Mouse (Mus musculus) hindbrain, embryonic 15.5 days (tissue): ENCODE measurements around the gene Trmt61a. TPM values are rescaled to one million over a fixed set of nuclear protein-coding genes. Genes with fewer than 3 reads are reported as not detected.

Experiments
- ATAC-seq: fragments of 200-750 bp; cut with Nextera tagmentation; 2 replicates; pipeline ENCODE4 v1.8.0; 2017; ENCODE audit warnings: low read depth, moderate number of reproducible peaks, moderate TSS enrichment; ENCODE audit not compliant: low FRiP score
- H3K27ac ChIP-seq: fragments of 300-500 bp; sonication (generic); replicated peaks from 2 replicates; pipeline ENCODE4 v1.5.1; 2015; ENCODE audit warnings: mild to moderate bottlenecking, inconsistent platforms
- H3K27me3 ChIP-seq: fragments of 300-500 bp; sonication (generic); 2 replicates; pipeline ENCODE4 v1.6.1; 2015; ENCODE audit warnings: control low read depth, inconsistent platforms
- H3K36me3 ChIP-seq: fragments of 300-500 bp; sonication (generic); 2 replicates; pipeline ENCODE4 v1.6.1; 2015; ENCODE audit warnings: control low read depth, inconsistent platforms
- H3K4me1 ChIP-seq: fragments of 300-500 bp; sonication (generic); replicated peaks from 2 replicates; pipeline ENCODE4 v1.6.1; 2015; ENCODE audit warnings: control low read depth, inconsistent platforms
- H3K4me2 ChIP-seq: fragments of 300-500 bp; sonication (generic); 2 replicates; pipeline ENCODE4 v1.6.1; 2015; ENCODE audit warnings: moderate library complexity, mild to moderate bottlenecking, inconsistent platforms
- H3K4me3 ChIP-seq: fragments of 300-500 bp; sonication (generic); 2 replicates; pipeline ENCODE4 v1.5.1; 2015; ENCODE audit warnings: mild to moderate bottlenecking, inconsistent platforms
- H3K9ac ChIP-seq: fragments of 300-500 bp; sonication (generic); 2 replicates; pipeline ENCODE4 v1.6.1; 2015; ENCODE audit warnings: inconsistent platforms
- H3K9me3 ChIP-seq: fragments of 300-500 bp; sonication (generic); 2 replicates; pipeline ENCODE4 v1.6.1; 2016; ENCODE audit warnings: control low read depth, inconsistent platforms
- WGBS: fragments of 180-500 bp; shearing (Covaris S2); methylation state at CpG from one replicate; pipeline ENCODE4 v1.1.7; 2015; 5-methylcytosine and 5-hydroxymethylcytosine counted together
- polyA plus RNA-seq: library from polyadenylated mRNA; unstranded; fragments of >200 nt; fragmentation: Nextera tagmentation; extraction: Ambion mirVana; gene quantifications from 2 replicates; pipeline ENCODE4 v1.2.1, GENCODE M21; 2015

Gene Trmt61a
- polyA plus RNA-seq, 1 experiment from 2014 or later: 11.5 TPM

- Histone ChIP-seq H3K36me3 (peaks cover 29% of the 10 kb centered on the region; the same call in 1 of the 2 replicates), H3K27ac (peak overlapping the region; percentile 70), H3K4me3 (no peak overlapping the region), H3K4me2 (no peak overlapping the region), H3K27me3 (no peaks in the 10 kb centered on the region), H3K9me3 (no peaks in the 10 kb centered on the region), H3K4me1 (peaks cover 15% of the 10 kb centered on the region; the same call in 1 of the 2 replicates), H3K9ac (no peak overlapping the region)
- WGBS: 42% methylated on average over 6 of the region's 6 CpGs
- ATAC-seq: peak; percentile 78
These were observed 46.9 kb downstream of the Trmt61a start for GRCm38 (mm10) chr12:111724638-111725337.

DNA sequence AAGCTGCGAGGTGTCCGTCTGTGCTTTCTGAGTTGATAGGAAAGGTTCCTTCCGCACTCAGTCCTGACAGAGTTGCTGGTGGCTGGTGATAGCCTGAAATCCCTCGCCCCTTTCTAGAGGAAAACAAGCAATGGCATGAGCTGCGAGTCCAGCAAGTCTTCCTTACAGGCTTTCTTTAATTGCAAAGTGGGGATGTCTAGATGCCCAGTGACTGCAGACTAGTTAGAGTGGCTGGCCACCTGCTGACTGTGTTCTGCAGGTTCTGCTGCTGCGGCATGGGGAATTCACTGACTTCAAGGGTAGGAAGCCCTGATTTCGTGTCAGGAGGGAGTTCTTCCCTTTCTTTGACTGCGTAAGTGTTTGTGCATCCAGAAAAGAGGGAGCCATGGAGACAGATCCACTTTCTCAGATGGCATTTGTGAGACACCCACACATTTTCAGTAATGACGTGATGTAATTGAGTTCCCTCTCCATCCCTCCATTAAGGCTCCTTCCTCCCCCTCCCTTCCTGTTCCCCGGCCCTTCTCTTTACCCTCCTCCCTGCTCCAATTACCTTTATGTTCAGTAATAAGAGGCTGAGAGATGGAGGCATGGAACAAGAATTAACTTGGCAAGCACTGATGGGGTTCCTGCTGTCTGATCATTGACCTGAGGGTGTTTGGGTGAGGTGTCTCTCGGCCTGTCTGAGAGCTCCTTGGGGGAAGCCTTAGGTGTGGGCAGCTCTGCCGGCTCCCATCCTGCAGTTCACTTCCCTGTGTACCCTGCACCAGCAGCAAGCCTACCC, 47.6 kb downstream of the Trmt61a start:
- Histone ChIP-seq H3K4me2 (no peak overlapping the region), H3K4me1 (peaks cover 15% of the 10 kb centered on the region; the same call in 1 of the 2 replicates), H3K36me3 (peaks cover 29% of the 10 kb centered on the region; the same call in 1 of the 2 replicates), H3K9ac (no peak overlapping the region), H3K27ac (peak overlapping the region; percentile 70), H3K27me3 (no peaks in the 10 kb centered on the region), H3K9me3 (no peaks in the 10 kb centered on the region), H3K4me3 (no peak overlapping the region)
- WGBS: 60% methylated on average over 12 of the region's 12 CpGs
- ATAC-seq: 0 out of 2 replicates have a peak, but pooled peaks have one; percentile 15

DNA sequence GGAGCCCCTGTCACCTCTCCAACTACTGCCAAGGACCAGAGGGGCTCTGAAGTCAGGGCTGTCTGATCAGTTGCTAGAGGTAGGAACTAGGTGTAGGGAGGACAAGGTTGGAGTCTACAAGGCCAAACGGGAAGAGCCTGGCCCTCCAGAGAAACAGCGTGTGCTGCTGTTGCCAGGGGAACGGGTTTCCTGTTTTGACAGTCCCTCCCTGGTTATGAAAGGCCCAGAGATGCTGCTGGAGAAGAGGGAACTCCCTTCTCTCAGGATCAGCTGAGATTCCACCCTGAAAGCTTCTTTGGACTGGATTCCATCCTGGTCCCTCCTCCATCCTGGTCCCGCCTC, 48.2 kb downstream of the Trmt61a start:
- no peak overlapping the region for H3K9ac ChIP-seq
- WGBS: 70% methylated on average over 4 of the region's 4 CpGs
- peaks cover 29% of the 10 kb centered on the region; the same call in 1 of the 2 replicates for H3K36me3 ChIP-seq
- no peaks in the 10 kb centered on the region for H3K9me3 ChIP-seq
- H3K4me1 ChIP-seq: peaks cover 15% of the 10 kb centered on the region; the same call in 1 of the 2 replicates
- no peak overlapping the region for H3K4me2 ChIP-seq
- no peaks in the 10 kb centered on the region for H3K27me3 ChIP-seq
- H3K27ac ChIP-seq: peak overlapping the region; percentile 70
- H3K4me3 ChIP-seq: no peak overlapping the region
- ATAC-seq: no peak

GRCm38 (mm10) chr12:111727956-111728355, 50.1 kb downstream of the Trmt61a start:
- no peak overlapping the region for H3K27ac ChIP-seq
- H3K4me1 ChIP-seq: peaks cover 25% of the 10 kb centered on the region; the same call in 1 of the 2 replicates
- ATAC-seq: no peak
- H3K36me3 ChIP-seq: peaks cover 25% of the 10 kb centered on the region; the same call in 1 of the 2 replicates
- no peaks in the 10 kb centered on the region for H3K27me3 ChIP-seq
- no peak overlapping the region for H3K4me2 ChIP-seq
- H3K4me3 ChIP-seq: no peak overlapping the region
- no peaks in the 10 kb centered on the region for H3K9me3 ChIP-seq
- 97% methylated on average over 1 of the region's 1 CpGs for WGBS
- no peak overlapping the region for H3K9ac ChIP-seq

DNA sequence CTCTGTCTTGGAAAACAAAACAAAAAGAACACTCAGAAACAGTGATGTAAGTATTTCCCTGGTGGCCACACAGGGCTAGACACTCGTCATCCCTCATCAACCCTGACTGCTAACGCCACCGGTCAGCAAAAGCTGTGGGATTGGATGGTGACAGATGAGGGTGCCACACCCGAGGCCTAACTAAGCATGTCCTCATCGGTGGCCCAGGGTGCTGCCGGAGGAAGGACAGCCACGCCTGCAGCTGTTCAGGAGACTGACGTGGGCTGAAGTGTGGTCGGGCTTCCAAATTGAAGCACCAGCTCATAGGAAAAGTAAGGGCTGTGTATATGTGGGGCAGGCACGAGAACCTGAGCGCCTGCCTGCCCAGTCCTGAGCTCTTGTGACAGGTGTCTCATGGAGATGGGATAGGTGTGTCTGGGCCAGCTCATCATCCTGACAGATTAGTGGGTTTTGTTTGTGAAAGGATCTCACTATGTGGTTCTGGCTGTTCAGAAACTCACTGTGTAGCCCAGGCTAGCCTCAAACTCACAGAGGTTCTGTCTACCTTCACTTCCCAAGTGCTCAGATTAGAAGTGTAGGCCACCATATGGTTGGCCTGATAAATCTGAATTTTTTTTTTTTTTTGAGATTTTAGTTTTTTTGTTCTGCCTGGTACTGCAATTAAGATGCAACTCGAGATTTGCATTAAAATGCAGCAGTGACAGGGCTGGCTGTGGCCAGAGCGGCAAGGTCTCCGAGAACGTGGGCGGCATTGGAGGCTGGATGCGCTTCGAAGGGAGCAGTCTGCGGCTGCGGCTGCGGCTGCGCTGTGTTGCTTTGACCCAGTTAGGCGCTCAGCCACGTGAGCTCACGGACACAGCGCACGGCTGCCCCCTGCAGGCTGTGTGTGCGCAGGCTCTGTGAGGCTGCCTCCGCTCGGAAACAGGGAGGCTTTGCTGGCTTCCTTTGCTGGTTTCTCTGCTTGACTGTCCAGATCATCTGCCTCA, 54.2 kb downstream of the Trmt61a start:
- Histone ChIP-seq H3K36me3 (0 out of 2 replicates have a peak, but pooled peaks cover 8% of the 10 kb centered on the region), H3K4me2 (peak overlapping the region; percentile 40), H3K9me3 (no peaks in the 10 kb centered on the region), H3K4me1 (peaks cover 10% of the 10 kb centered on the region; the same call in 1 of the 2 replicates), H3K27ac (peak overlapping the region; percentile 46), H3K4me3 (0 out of 2 replicates have a peak overlapping the region, but pooled peaks have one; percentile 11), H3K27me3 (no peaks in the 10 kb centered on the region), H3K9ac (0 out of 2 replicates have a peak overlapping the region, but pooled peaks have one; percentile 9)
- 31% methylated on average over 29 of the region's 30 CpGs for WGBS
- peak; percentile 90 for ATAC-seq

- 0 out of 2 replicates have a peak overlapping the region, but pooled peaks have one; percentile 6 for H3K9ac ChIP-seq
- H3K4me1 ChIP-seq: peaks cover 10% of the 10 kb centered on the region; the same call in 1 of the 2 replicates
- H3K9me3 ChIP-seq: no peaks in the 10 kb centered on the region
- no peaks in the 10 kb centered on the region for H3K27me3 ChIP-seq
- H3K27ac ChIP-seq: peak overlapping the region; percentile 46; the same call in 1 of the 2 replicates
- H3K4me2 ChIP-seq: peak overlapping the region; percentile 40
- ATAC-seq: peak; percentile 33; the same call in 1 of the 2 replicates
- no peak overlapping the region for H3K4me3 ChIP-seq
- WGBS: 42% methylated on average over 5 of the region's 5 CpGs
- 0 out of 2 replicates have a peak, but pooled peaks cover 8% of the 10 kb centered on the region for H3K36me3 ChIP-seq
These were observed 55.0 kb downstream of the Trmt61a start for GRCm38 (mm10) chr12:111732921-111733320.

Other genes with a start within 250 kb of the Trmt61a start
- 0.49 and 1.6 TPM in 2 replicates for gene Tnfaip2, start 235.6 kb upstream of the Trmt61a start, polyA plus RNA-seq
- 3.1 and 3.4 TPM in 2 replicates for gene Gm266, start 192.3 kb upstream of the Trmt61a start, polyA plus RNA-seq
- 490 and 510 TPM in 2 replicates for gene Eif5, start 140.1 kb upstream of the Trmt61a start, polyA plus RNA-seq
- gene Mark3, start 103.6 kb upstream of the Trmt61a start, polyA plus RNA-seq: 52.2 and 52.3 TPM in 2 replicates
- 1,741 and 1,830 TPM in 2 replicates for gene Ckb, start 5.8 kb upstream of the Trmt61a start, polyA plus RNA-seq
- gene Bag5, start 35.2 kb downstream of the Trmt61a start, polyA plus RNA-seq: 65.1 and 67.8 TPM in 2 replicates
- 50.7 and 52.9 TPM in 2 replicates for gene Apopt1, start 35.2 kb downstream of the Trmt61a start, polyA plus RNA-seq
- gene Klc1, start 80.7 kb downstream of the Trmt61a start, polyA plus RNA-seq: 578 and 629 TPM in 2 replicates
- gene Xrcc3, start 135.8 kb downstream of the Trmt61a start, polyA plus RNA-seq: 3.7 TPM in 2 replicates
- 43.8 and 46.4 TPM in 2 replicates for gene Zfyve21, start 136.1 kb downstream of the Trmt61a start, polyA plus RNA-seq
- gene Ppp1r13b, start 230.0 kb downstream of the Trmt61a start, polyA plus RNA-seq: 34.4 and 37.9 TPM in 2 replicates